Mouse (Mus musculus) urinary bladder, postnatal 36 days (tissue): Measurements from ENCODE around the gene Plpp3.
"Not testable (repeated sequence)": the region's sequence is repeated elsewhere in the genome, so short reads cannot be mapped to it uniquely, and the experiment has no call there.

ENCODE experiments used
- DNase-seq, 2 experiments: peaks; one replicate each; pipeline ENCODE4 v3.0.0; 2022; ENCODE audit warnings: low spot score in 2 of 2, mixed read lengths in 1 of 2

Gene Plpp3

GRCm38 (mm10) chr4:105260385-105260784, 103.2 kb downstream of the Plpp3 start:
- no peak for DNase-seq

- no peak for DNase-seq
These were observed 104.0 kb downstream of the Plpp3 start for GRCm38 (mm10) chr4:105260893-105261769.

DNA sequence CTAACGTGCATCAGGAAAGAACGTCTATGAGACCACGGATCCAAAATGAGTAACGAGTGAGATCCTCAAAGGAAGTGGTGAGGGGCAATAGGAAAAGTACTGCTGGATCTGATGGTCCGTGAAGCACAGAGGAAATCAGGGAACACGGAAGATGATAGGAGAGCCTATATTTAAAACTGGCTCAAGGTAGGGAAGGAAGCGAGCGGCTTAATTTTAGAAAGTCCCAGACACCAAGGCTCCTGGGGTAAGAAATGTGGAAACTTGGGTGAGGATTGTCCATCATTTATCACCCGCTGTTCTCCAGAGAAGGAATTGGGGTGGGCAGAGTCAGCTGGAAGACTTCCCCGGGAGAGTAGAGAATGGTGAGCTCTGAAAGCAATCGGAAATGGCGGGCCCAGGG, 105.2 kb downstream of the Plpp3 start:
- no peak for DNase-seq

- no peak for DNase-seq
These were observed 106.5 kb downstream of the Plpp3 start for GRCm38 (mm10) chr4:105263600-105263999.

- DNase-seq, result no peak
These were observed 107.9 kb downstream of the Plpp3 start for GRCm38 (mm10) chr4:105265041-105265440.

GRCm38 (mm10) chr4:105265678-105266077, 108.5 kb downstream of the Plpp3 start:
- no peak for DNase-seq

GRCm38 (mm10) chr4:105268202-105268730, 111.1 kb downstream of the Plpp3 start:
- no peak for DNase-seq

- not testable (repeated sequence) for DNase-seq
These were observed 112.3 kb downstream of the Plpp3 start for GRCm38 (mm10) chr4:105269398-105269797.

GRCm38 (mm10) chr4:105271166-105271565, 114.0 kb downstream of the Plpp3 start:
- peak in 1 of 2 experiments; percentile 61 for DNase-seq

GRCm38 (mm10) chr4:105273034-105273433, 115.9 kb downstream of the Plpp3 start:
- no peak for DNase-seq

DNA sequence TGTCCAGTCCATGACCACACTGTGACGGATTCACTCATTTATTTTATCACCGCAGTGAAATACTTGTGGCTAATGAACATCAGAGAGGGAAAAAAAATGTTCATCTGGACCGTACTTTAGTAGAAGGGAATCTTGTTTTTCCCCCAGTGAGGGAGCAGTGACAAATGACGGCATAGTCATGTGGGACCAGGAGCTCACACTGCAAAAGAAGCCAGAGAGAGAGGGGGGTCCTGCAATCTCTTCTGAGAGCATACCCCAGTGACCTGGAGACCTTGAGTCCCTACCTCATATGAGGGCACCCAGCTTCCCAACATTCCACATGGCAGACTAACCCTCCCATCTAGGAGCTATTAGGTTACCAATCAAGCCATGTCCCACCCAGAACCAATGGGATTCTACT, 116.3 kb downstream of the Plpp3 start:
- no peak for DNase-seq

DNA sequence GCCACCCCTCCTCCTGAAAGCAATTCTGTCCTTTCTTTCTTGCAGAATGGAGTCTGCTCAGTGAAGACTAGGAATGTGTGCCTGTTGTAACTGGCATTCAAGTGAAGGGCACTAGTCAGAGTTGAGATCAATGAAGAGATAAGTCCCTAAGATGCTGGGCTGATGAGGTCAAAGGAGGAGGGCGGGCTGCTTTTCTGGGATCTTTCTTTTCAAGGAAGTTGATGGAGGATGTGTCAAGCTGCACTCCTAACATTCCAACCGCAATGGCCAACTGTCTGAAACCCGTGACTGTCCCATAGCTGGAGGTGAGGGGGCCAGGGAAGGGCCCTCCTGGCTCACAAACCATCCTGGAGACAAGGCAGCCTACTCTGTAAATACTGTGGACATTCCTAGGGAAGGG, 118.5 kb downstream of the Plpp3 start:
- no peak for DNase-seq

DNA sequence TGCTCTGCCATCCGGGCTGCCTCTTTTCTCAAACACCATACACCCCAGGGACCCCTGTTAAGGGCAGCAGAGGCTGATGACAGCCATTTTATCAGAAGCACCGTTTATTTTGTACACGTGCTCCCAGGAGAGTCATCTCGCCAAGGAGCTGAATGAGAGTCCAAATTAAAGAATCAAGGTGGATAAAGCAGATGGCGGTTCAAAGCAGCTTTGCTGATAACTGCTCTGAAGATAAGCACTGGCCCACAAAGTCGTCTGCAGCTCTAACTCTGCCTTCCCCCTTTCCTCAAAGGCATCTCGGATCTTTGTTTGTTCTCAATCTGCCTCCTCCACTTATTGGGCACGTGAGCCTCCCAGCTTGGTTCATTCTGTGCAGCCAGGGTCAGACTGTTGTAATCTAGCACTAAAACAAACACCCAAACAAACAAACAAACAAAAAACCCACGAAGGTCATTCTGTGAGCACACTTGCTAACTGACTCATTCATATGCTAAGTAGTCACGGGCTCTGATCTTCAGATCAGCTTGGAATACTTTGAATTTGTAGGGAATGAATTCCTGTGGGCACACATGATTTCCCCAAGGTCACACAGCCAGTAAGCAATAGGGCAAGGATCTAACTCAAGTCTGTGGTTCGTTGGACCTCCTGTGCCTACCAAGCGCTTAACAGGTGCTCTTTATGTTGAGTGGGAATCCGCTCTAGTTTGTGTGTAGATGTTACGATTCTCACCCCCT, 119.1 kb downstream of the Plpp3 start:
- DNase-seq, result no peak

DNA sequence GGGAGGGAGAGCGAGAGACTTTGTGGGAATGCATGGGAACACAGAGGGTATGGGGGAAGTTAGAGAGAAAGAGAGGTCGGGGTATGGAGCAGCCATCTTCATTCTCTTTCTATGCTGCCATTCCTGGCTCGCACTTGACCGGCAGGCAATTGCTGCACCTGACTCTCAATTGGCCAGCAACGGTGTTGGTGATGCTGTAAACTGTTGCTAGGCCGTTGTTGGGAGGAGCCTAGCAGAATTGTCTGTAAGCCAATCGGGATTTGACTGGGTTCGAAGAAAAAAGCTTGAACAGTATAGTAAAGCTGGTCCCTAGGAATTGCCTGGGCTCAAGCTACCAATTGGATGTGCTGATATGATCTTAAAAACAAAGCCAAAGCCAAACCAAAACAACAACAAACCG, 121.0 kb downstream of the Plpp3 start:
- no peak for DNase-seq

DNA sequence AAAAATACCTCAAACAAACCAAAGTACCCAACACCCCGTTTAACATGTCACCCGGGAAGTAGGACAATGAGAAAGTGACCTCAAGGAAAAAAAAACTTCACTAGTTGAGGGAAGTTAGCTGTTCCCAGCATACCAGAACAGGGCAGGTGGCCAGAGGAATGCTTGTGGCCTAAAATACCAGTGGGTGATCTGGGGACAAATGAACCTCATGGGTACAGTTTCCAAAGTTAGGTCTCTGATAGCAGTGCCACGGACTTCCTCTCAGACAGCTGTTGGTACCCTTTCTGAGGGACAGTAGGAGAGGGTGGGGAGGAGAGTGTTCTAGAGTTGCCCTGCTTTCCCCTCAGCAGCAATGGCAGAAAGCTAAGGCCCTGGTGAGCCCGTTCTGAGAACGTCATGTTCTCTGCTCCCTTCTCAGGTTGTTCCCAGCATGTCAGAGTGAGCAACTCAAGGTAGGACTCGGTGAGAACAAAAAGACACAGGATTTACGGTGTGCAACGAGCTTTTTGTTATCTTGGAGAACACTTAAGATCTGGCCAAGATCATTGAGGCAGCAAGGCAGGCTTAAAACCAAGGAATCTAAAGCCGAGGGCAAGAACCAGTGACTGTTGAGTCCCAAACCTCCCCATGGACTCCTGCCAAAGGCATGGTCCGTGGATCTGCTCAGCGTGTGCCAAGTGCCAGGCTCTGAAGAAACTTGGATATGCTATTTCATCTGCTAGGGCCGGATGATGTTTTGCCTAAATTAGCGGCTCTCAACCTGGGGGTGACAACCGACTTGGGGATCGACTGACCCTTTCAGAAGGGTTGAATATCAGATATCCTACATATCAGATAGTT, 121.6 kb downstream of the Plpp3 start:
- DNase-seq, result no peak

DNA sequence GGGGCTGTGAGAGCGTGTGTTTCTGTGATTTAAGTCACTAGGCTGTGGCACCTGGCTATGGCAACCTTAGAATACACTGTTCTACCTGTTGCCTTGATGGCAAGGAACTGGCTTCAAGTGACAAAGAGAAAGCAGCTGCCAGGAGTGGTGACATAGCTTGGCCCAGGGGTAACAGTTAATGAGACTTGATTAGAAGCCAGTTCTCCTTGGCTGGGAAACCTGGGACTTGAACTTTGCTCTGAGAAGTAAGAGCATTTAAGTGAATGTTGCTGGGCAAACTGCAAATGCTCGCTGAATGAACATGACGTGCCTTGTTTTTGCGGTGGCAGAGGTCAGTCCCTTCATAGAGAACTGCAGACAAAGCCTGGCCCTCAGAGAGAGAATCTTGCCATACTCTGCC, 122.7 kb downstream of the Plpp3 start:
- DNase-seq, result peak in 1 of 2 experiments; percentile 36

GRCm38 (mm10) chr4:105281751-105282231, 124.6 kb downstream of the Plpp3 start:
- no peak for DNase-seq
